Mouse (Mus musculus) MEL (cell line): ENCODE measurements around the gene Fcgr1. TPM values are rescaled to one million over a fixed set of nuclear protein-coding genes. Genes with fewer than 3 reads are reported as not detected.

ENCODE experiments used
- DNase-seq: peaks from one replicate; pipeline ENCODE4 v3.0.0; 2011; ENCODE audit warnings: low read depth, low spot score
- H3K27ac ChIP-seq: 2 replicates; pipeline ENCODE4 v1.5.1; 2012; ENCODE audit warnings: low read depth, mild to moderate bottlenecking, control low read depth, low read length, moderate library complexity; ENCODE audit not compliant: control insufficient read depth
- H3K27me3 ChIP-seq, 2 experiments: fragments of 150-350 bp in 1 of 2; sonication (generic) in 1 of 2; 2 replicates each; pipeline ENCODE4 v1.6.1; 2012; ENCODE audit warnings: low read length in 2 of 2, mild to moderate bottlenecking in 2 of 2, improper control_type of control experiment in 1 of 2, moderate library complexity in 1 of 2; ENCODE audit not compliant: insufficient read depth in 2 of 2, control insufficient read depth in 1 of 2
- H3K36me3 ChIP-seq, 2 experiments: 2 replicates each; pipeline ENCODE4 v1.6.1; 2012 to 2014; ENCODE audit warnings: low read length in 2 of 2, improper control_type of control experiment in 1 of 2, inconsistent platforms in 1 of 2, mild to moderate bottlenecking in 1 of 2; ENCODE audit not compliant: insufficient read depth in 2 of 2, control insufficient read depth in 1 of 2
- H3K4me1 ChIP-seq, 2 experiments: fragments of 150-350 bp in 1 of 2; sonication (generic) in 1 of 2; 2 replicates each; pipeline ENCODE4 v1.6.1; 2012; ENCODE audit warnings: low read length in 2 of 2, improper control_type of control experiment in 1 of 2, mild to moderate bottlenecking in 1 of 2; ENCODE audit not compliant: insufficient read depth in 2 of 2, control insufficient read depth in 1 of 2
- H3K4me3 ChIP-seq, 2 experiments: fragments of 150-350 bp in 1 of 2; sonication (generic) in 1 of 2; 2 replicates each; pipeline ENCODE4 v1.5.1; 2012; ENCODE audit warnings: low read depth in 2 of 2, low read length in 2 of 2, mild to moderate bottlenecking in 2 of 2, moderate library complexity in 2 of 2, control low read depth in 1 of 2, improper control_type of control experiment in 1 of 2; ENCODE audit not compliant: control insufficient read depth in 1 of 2, insufficient read depth in 1 of 2
- H3K79me2 ChIP-seq: 2 replicates; pipeline ENCODE4 v1.6.1; 2012; ENCODE audit warnings: mild to moderate bottlenecking, low read length, moderate library complexity; ENCODE audit not compliant: control insufficient read depth, poor library complexity, insufficient read depth
- H3K9ac ChIP-seq: 2 replicates; pipeline ENCODE4 v1.6.1; 2012; ENCODE audit warnings: low read depth, mild to moderate bottlenecking, control low read depth, low read length, moderate library complexity; ENCODE audit not compliant: control insufficient read depth, poor library complexity, severe bottlenecking
- H3K9me3 ChIP-seq: fragments of 150-350 bp; sonication (generic); replicated peaks from 2 replicates; pipeline ENCODE4 v1.6.1; 2012; ENCODE audit warnings: mild to moderate bottlenecking, low read length, improper control_type of control experiment, moderate library complexity; ENCODE audit not compliant: insufficient read depth
- CHD1 ChIP-seq: IDR thresholded peaks from 2 replicates; pipeline ENCODE4 v1.6.1; 2012; ENCODE audit warnings: low read depth, mild to moderate bottlenecking, inconsistent platforms, low read length, improper control_type of control experiment
- CTCF ChIP-seq, 3 experiments: IDR thresholded peaks in 2 of 3; conservative IDR thresholded peaks in 1 of 3; 2 replicates each; pipeline ENCODE4 v1.5.1; 2011 to 2012; ENCODE audit warnings: low read length in 3 of 3, low read depth in 2 of 3, mild to moderate bottlenecking in 2 of 3, improper control_type of control experiment in 1 of 3, inconsistent platforms in 1 of 3, mixed read lengths in 1 of 3, moderate library complexity in 1 of 3; ENCODE audit not compliant: control insufficient read depth in 1 of 3, insufficient read depth in 1 of 3, poor library complexity in 1 of 3, severe bottlenecking in 1 of 3
- E2F4 ChIP-seq: IDR thresholded peaks from 2 replicates; pipeline ENCODE4 v1.6.1; 2011; ENCODE audit warnings: low read depth, low read length, improper control_type of control experiment, borderline replicate concordance
- ELF1 ChIP-seq: IDR thresholded peaks from 2 replicates; pipeline ENCODE4 v1.6.1; 2014; ENCODE audit warnings: low read depth, mild to moderate bottlenecking, inconsistent platforms, low read length, improper control_type of control experiment, moderate library complexity
- ETS1 ChIP-seq: IDR thresholded peaks from 2 replicates; pipeline ENCODE4 v1.6.1; 2012; ENCODE audit warnings: low read depth, mild to moderate bottlenecking, inconsistent platforms, low read length, improper control_type of control experiment, moderate library complexity
- GABPA ChIP-seq: IDR thresholded peaks from 2 replicates; pipeline ENCODE4 v1.6.1; 2012; ENCODE audit warnings: low read depth, mild to moderate bottlenecking, inconsistent platforms, low read length, improper control_type of control experiment, moderate library complexity
- GATA1 ChIP-seq: IDR thresholded peaks from 2 replicates; pipeline ENCODE4 v1.6.1; 2011; ENCODE audit warnings: low read depth, low read length, improper control_type of control experiment
- HCFC1 ChIP-seq: IDR thresholded peaks from 2 replicates; pipeline ENCODE4 v1.6.1; 2012; ENCODE audit warnings: low read depth, mild to moderate bottlenecking, inconsistent platforms, low read length, improper control_type of control experiment, moderate library complexity
- MAFK ChIP-seq: IDR thresholded peaks from 2 replicates; pipeline ENCODE4 v1.6.1; 2011; ENCODE audit warnings: low read depth, mild to moderate bottlenecking, low read length, improper control_type of control experiment, borderline replicate concordance
- MAX ChIP-seq: IDR thresholded peaks from 2 replicates; pipeline ENCODE4 v1.6.1; 2011; ENCODE audit warnings: low read length, improper control_type of control experiment
- MAZ ChIP-seq: IDR thresholded peaks from 2 replicates; pipeline ENCODE4 v1.6.1; 2012; ENCODE audit warnings: low read depth, mild to moderate bottlenecking, inconsistent platforms, low read length, improper control_type of control experiment
- MXI1 ChIP-seq: IDR thresholded peaks from 2 replicates; pipeline ENCODE4 v1.6.1; 2011; ENCODE audit warnings: mild to moderate bottlenecking, low read depth, low read length, improper control_type of control experiment
- MYB ChIP-seq: IDR thresholded peaks from 2 replicates; pipeline ENCODE4 v1.6.1; 2011; ENCODE audit warnings: mild to moderate bottlenecking, low read depth, low read length, improper control_type of control experiment
- MYC ChIP-seq: IDR thresholded peaks from 2 replicates; pipeline ENCODE4 v1.6.1; 2011; ENCODE audit warnings: low read depth, mild to moderate bottlenecking, low read length, improper control_type of control experiment, moderate library complexity
- NELFE ChIP-seq: IDR thresholded peaks from 2 replicates; pipeline ENCODE4 v1.6.1; 2011; ENCODE audit warnings: low read depth, low read length, improper control_type of control experiment
- POLR2A ChIP-seq, 2 experiments: IDR thresholded peaks; 2 replicates each; pipeline ENCODE4 v1.6.1; 2011 to 2012; ENCODE audit warnings: low read length in 2 of 2, mild to moderate bottlenecking in 2 of 2, control low read depth in 1 of 2, improper control_type of control experiment in 1 of 2, low read depth in 1 of 2, moderate library complexity in 1 of 2; ENCODE audit not compliant: control insufficient read depth in 1 of 2, insufficient read depth in 1 of 2, poor library complexity in 1 of 2
- POLR2AphosphoS2 ChIP-seq: IDR thresholded peaks from 2 replicates; pipeline ENCODE4 v1.6.1; 2011; ENCODE audit warnings: low read length, improper control_type of control experiment
- POLR2AphosphoS5 ChIP-seq: IDR thresholded peaks from 2 replicates; pipeline ENCODE4 v1.6.1; 2012; ENCODE audit warnings: low read depth, borderline replicate concordance, mild to moderate bottlenecking, inconsistent platforms, low read length, moderate library complexity, mixed read lengths
- RCOR1 ChIP-seq: IDR thresholded peaks from 2 replicates; pipeline ENCODE4 v1.6.1; 2012; ENCODE audit warnings: low read depth, mild to moderate bottlenecking, inconsistent platforms, low read length, improper control_type of control experiment
- SIN3A ChIP-seq: IDR thresholded peaks from 2 replicates; pipeline ENCODE4 v1.6.1; 2012; ENCODE audit warnings: low read length, improper control_type of control experiment, inconsistent platforms
- SMC3 ChIP-seq: IDR thresholded peaks from 2 replicates; pipeline ENCODE4 v1.6.1; 2011; ENCODE audit warnings: low read depth, low read length, improper control_type of control experiment
- TBP ChIP-seq: IDR thresholded peaks from 2 replicates; pipeline ENCODE4 v1.8.0; 2011; ENCODE audit warnings: low read depth, low read length, improper control_type of control experiment
- UBTF ChIP-seq: IDR thresholded peaks from 2 replicates; pipeline ENCODE4 v1.6.1; 2012; ENCODE audit warnings: low read depth, mild to moderate bottlenecking, inconsistent platforms, low read length, improper control_type of control experiment, moderate library complexity, borderline replicate concordance; ENCODE audit not compliant: insufficient read depth
- USF2 ChIP-seq, 2 experiments: IDR thresholded peaks; 2 replicates each; pipeline ENCODE4 v1.6.1; 2011 to 2012; ENCODE audit warnings: improper control_type of control experiment in 2 of 2, low read length in 2 of 2, borderline replicate concordance in 1 of 2, inconsistent platforms in 1 of 2, low read depth in 1 of 2, mild to moderate bottlenecking in 1 of 2; ENCODE audit not compliant: insufficient read depth in 1 of 2
- ZKSCAN1 ChIP-seq: IDR thresholded peaks from 2 replicates; pipeline ENCODE4 v1.6.1; 2012; ENCODE audit warnings: low read depth, mild to moderate bottlenecking, inconsistent platforms, low read length, improper control_type of control experiment, moderate library complexity
- ZMIZ1 ChIP-seq: IDR thresholded peaks from 2 replicates; pipeline ENCODE4 v1.6.1; 2012; ENCODE audit warnings: low read depth, mild to moderate bottlenecking, inconsistent platforms, low read length, improper control_type of control experiment, moderate library complexity
- ZNF384 ChIP-seq: IDR thresholded peaks from 2 replicates; pipeline ENCODE4 v1.6.1; 2012; ENCODE audit warnings: low read depth, mild to moderate bottlenecking, inconsistent platforms, low read length, improper control_type of control experiment
- polyA plus RNA-seq, 2 experiments: library from polyadenylated mRNA; stranded (reverse) in 1 of 2; unstranded in 1 of 2; fragments of >175 nt in 1 of 2; fragments of >200 nt in 1 of 2; gene quantifications; 2 replicates each; pipeline versions ENCODE4 v1.2.1 to v1.2.4; 2012; ENCODE audit warnings: low replicate concordance in 2 of 2, low read depth in 1 of 2; ENCODE audit not compliant: insufficient read length in 2 of 2, insufficient read depth in 1 of 2, missing spikeins in 1 of 2
- total RNA-seq: library from RNA; depleted of rRNA; stranded (reverse); fragments of 300-350 nt; gene quantifications from 2 replicates; pipeline ENCODE4 v1.2.3, GENCODE M21; 2012

The Fcgr1 gene
- total and polyA plus RNA-seq, 3 experiments: 2.8 to 4.7 TPM; not detected in 1

DNA sequence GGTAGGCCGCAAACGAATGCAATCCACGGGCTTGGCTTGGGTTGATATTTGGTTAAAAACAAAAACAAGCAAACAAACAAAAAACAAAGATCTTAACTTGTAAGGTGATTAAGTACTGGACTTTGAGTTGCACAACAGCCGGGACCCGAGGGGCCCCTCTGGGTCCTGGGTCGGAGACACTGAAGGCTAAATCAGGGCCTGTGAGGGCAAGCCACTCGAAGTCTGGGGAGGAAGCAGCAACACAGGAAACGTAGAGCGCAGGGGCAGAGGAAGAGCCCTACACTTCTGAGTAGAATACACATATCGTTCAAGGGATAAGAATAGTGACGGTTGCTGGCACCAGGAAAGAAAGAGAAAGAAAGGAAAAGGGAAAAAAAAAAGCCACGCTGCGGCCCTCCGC lies 38.2 kb upstream of the Fcgr1 start:
- Histone ChIP-seq H3K27ac (no peak overlapping the region), H3K79me2 (peaks cover 1% of the 10 kb centered on the region; the same call in 1 of the 2 replicates), H3K4me3 (peak overlapping the region; percentile 12 to 51; a peak in 3 of 4 replicates), H3K4me1 (peaks cover 3 to 19% of the 10 kb centered on the region in 2 experiments; a peak in 2 of 4 replicates), H3K9ac (peak overlapping the region; percentile 50), H3K27me3 (no peaks in the 10 kb centered on the region), H3K36me3 (peaks cover 0 to 22% of the 10 kb centered on the region in 2 experiments; a peak in 2 of 4 replicates), H3K9me3 (no peaks in the 10 kb centered on the region)
- no peak for DNase-seq
- TF ChIP-seq TBP (no peak), MAX (no peak), ZMIZ1 (no peak), MYC (no peak), POLR2AphosphoS5 (no peak), POLR2A (IDR thresholded peaks at IDR 0.05; ENCODE audit: control insufficient read depth in 1 of 2, insufficient read depth in 1 of 2, low read depth in 1 of 2, low read length in 2 of 2, poor library complexity in 1 of 2) (no peak), RCOR1 (no peak), CHD1 (no peak), UBTF (no peak), ELF1 (no peak), ETS1 (no peak), NELFE (no peak), USF2 (IDR thresholded peaks at IDR 0.05; ENCODE audit: borderline replicate concordance in 1 of 2, insufficient read depth in 1 of 2, low read depth in 1 of 2, low read length in 2 of 2) (no peak), SIN3A (no peak), MAFK (no peak), MXI1 (no peak), E2F4 (no peak), CTCF (IDR thresholded peaks at IDR 0.05 in 2 of 3, conservative IDR thresholded peaks at IDR 0.05 in 1 of 3; ENCODE audit: control insufficient read depth in 1 of 3, insufficient read depth in 1 of 3, low read depth in 2 of 3, low read length in 3 of 3, poor library complexity in 1 of 3, severe bottlenecking in 1 of 3) (no peak)

DNA sequence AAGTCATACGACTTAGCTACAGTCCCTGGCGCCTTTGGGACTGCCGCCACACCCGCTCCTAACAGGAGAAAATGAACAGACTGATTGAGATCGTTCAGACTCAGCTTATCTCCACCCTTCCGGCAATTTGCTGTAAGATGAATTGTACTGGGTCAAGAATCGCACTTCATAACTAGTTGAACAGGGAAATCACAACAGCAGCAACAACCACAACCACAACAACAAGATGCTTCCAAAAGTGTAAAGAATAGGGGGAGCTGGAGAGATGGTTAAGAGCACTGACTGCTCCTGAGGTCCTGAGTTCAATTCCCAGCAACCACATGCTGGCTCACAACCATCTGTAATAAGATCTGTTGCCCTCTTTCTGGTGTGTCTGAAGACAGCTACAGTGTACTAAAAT lies 37.7 kb upstream of the Fcgr1 start:
- TF ChIP-seq GABPA (no peak), SMC3 (no peak), ELF1 (no peak), MYB (no peak), RCOR1 (no peak), GATA1 (no peak), CHD1 (no peak), ZKSCAN1 (no peak), MXI1 (no peak), TBP (no peak), MYC (no peak), MAZ (no peak), ETS1 (no peak), POLR2AphosphoS2 (no peak), E2F4 (no peak), ZNF384 (no peak), CTCF (IDR thresholded peaks at IDR 0.05 in 2 of 3, conservative IDR thresholded peaks at IDR 0.05 in 1 of 3; ENCODE audit: control insufficient read depth in 1 of 3, insufficient read depth in 1 of 3, low read depth in 2 of 3, low read length in 3 of 3, poor library complexity in 1 of 3, severe bottlenecking in 1 of 3) (no peak), HCFC1 (no peak)
- peaks cover 0 to 22% of the 10 kb centered on the region in 2 experiments; a peak in 2 of 4 replicates for H3K36me3 ChIP-seq
- H3K9ac ChIP-seq: no peak overlapping the region
- H3K79me2 ChIP-seq: peaks cover 1% of the 10 kb centered on the region; the same call in 1 of the 2 replicates
- H3K4me3 ChIP-seq: no peak overlapping the region
- H3K27ac ChIP-seq: no peak overlapping the region
- DNase-seq: peak; percentile 63
- H3K27me3 ChIP-seq: no peaks in the 10 kb centered on the region
- H3K9me3 ChIP-seq: no peaks in the 10 kb centered on the region
- peaks cover 3 to 15% of the 10 kb centered on the region in 2 experiments; a peak in 2 of 4 replicates for H3K4me1 ChIP-seq
